Mouse (Mus musculus) neural tube, embryonic 14.5 days (tissue): ENCODE measurements around the gene Fam47e. TPM values are rescaled to one million over a fixed set of nuclear protein-coding genes. Genes with fewer than 3 reads are reported as not detected.

Experiments
- ATAC-seq: fragments of 200-750 bp; cut with Nextera tagmentation; 2 replicates; pipeline ENCODE4 v1.8.0; 2017; ENCODE audit warnings: low read depth, mild to moderate bottlenecking, moderate TSS enrichment, moderate library complexity
- H3K27ac ChIP-seq: fragments of 300-500 bp; sonication (generic); 2 replicates; pipeline ENCODE4 v1.5.1; 2014; ENCODE audit warnings: low read depth, mild to moderate bottlenecking, control low read depth, low read length, moderate library complexity, mixed read lengths
- H3K27me3 ChIP-seq: fragments of 300-500 bp; sonication (generic); 2 replicates; pipeline ENCODE4 v1.6.1; 2014; ENCODE audit warnings: low read length; ENCODE audit not compliant: control insufficient read depth, insufficient read depth
- H3K36me3 ChIP-seq: fragments of 300-500 bp; sonication (generic); 2 replicates; pipeline ENCODE4 v1.6.1; 2014; ENCODE audit warnings: low read length, mixed read lengths; ENCODE audit not compliant: control insufficient read depth, insufficient read depth
- H3K4me1 ChIP-seq: fragments of 300-500 bp; sonication (generic); 2 replicates; pipeline ENCODE4 v1.6.1; 2014; ENCODE audit warnings: low read length; ENCODE audit not compliant: control insufficient read depth, insufficient read depth
- H3K4me2 ChIP-seq: fragments of 300-500 bp; sonication (generic); 2 replicates; pipeline ENCODE4 v1.6.1; 2014; ENCODE audit warnings: mild to moderate bottlenecking, low read depth, low read length, control low read depth
- H3K4me3 ChIP-seq: fragments of 300-500 bp; sonication (generic); 2 replicates; pipeline ENCODE4 v1.5.1; 2014; ENCODE audit warnings: low read depth, low read length, control low read depth, mixed read lengths
- H3K9ac ChIP-seq: fragments of 300-500 bp; sonication (generic); replicated peaks from 2 replicates; pipeline ENCODE4 v1.6.1; 2014; ENCODE audit warnings: low read depth, mild to moderate bottlenecking, control low read depth, low read length, mixed read lengths
- H3K9me3 ChIP-seq: fragments of 300-500 bp; sonication (generic); 2 replicates; pipeline ENCODE4 v1.6.1; 2016; ENCODE audit warnings: low read length; ENCODE audit not compliant: control insufficient read depth
- WGBS: fragments of 180-500 bp; shearing (Covaris S2); extraction: QIAGEN DNeasy Blood & Tissue Kit; methylation state at CpG from one replicate; pipeline ENCODE4 v1.1.7; 2014; 5-methylcytosine and 5-hydroxymethylcytosine counted together
- polyA plus RNA-seq: library from polyadenylated mRNA; unstranded; fragments of >200 nt; fragmentation: Nextera tagmentation; extraction: Ambion mirVana; gene quantifications from 2 replicates; pipeline ENCODE4 v1.2.1, GENCODE M21; 2014

The Fam47e gene
- polyA plus RNA-seq, 1 experiment from 2014 or later = 2.1 TPM

- no peak for ATAC-seq
- no peaks in the 10 kb centered on the region for H3K9me3 ChIP-seq
- WGBS = 86% methylated on average over 5 of the region's 5 CpGs
- no peak overlapping the region for H3K4me3 ChIP-seq
- H3K27me3 ChIP-seq = no peaks in the 10 kb centered on the region
- H3K36me3 ChIP-seq = no peaks in the 10 kb centered on the region
- no peak overlapping the region for H3K9ac ChIP-seq
- no peaks in the 10 kb centered on the region for H3K4me1 ChIP-seq
- no peak overlapping the region for H3K4me2 ChIP-seq
- H3K27ac ChIP-seq = no peak overlapping the region
Observed at GRCm38 (mm10) chr5:92621883-92622282, 67.0 kb downstream of the Fam47e start.

GRCm38 (mm10) chr5:92627896-92628295 lies 73.0 kb downstream of the Fam47e start:
- H3K9me3 ChIP-seq = no peaks in the 10 kb centered on the region
- 84% methylated on average over 7 of the region's 7 CpGs for WGBS

GRCm38 (mm10) chr5:92633526-92633925 lies 78.7 kb downstream of the Fam47e start:
- Histone ChIP-seq H3K9ac (no peak overlapping the region), H3K4me3 (no peak overlapping the region), H3K4me2 (no peak overlapping the region), H3K27ac (no peak overlapping the region), H3K9me3 (no peaks in the 10 kb centered on the region), H3K4me1 (no peaks in the 10 kb centered on the region), H3K27me3 (no peaks in the 10 kb centered on the region), H3K36me3 (no peaks in the 10 kb centered on the region)
- WGBS = 68% methylated on average over 4 of the region's 4 CpGs
- ATAC-seq = no peak

More at GRCm38 (mm10) chr5:92627896-92628295, 73.0 kb downstream of the Fam47e start:
- Histone ChIP-seq H3K27ac (no peak overlapping the region), H3K9ac (no peak overlapping the region), H3K36me3 (no peaks in the 10 kb centered on the region), H3K4me1 (no peaks in the 10 kb centered on the region), H3K27me3 (no peaks in the 10 kb centered on the region), H3K4me2 (no peak overlapping the region), H3K4me3 (no peak overlapping the region)
- no peak for ATAC-seq

- H3K9me3 ChIP-seq = no peaks in the 10 kb centered on the region
- H3K9ac ChIP-seq = no peak overlapping the region
- no peaks in the 10 kb centered on the region for H3K36me3 ChIP-seq
- 75% methylated on average over 3 of the region's 3 CpGs for WGBS
- no peak for ATAC-seq
- no peak overlapping the region for H3K4me3 ChIP-seq
- no peaks in the 10 kb centered on the region for H3K27me3 ChIP-seq
- H3K4me1 ChIP-seq = no peaks in the 10 kb centered on the region
- H3K4me2 ChIP-seq = no peak overlapping the region
- H3K27ac ChIP-seq = no peak overlapping the region
Observed at GRCm38 (mm10) chr5:92634916-92635315, 80.0 kb downstream of the Fam47e start.

- Histone ChIP-seq H3K4me1 (no peaks in the 10 kb centered on the region), H3K27ac (no peak overlapping the region), H3K36me3 (no peaks in the 10 kb centered on the region), H3K9me3 (no peaks in the 10 kb centered on the region), H3K27me3 (no peaks in the 10 kb centered on the region), H3K9ac (no peak overlapping the region), H3K4me2 (no peak overlapping the region), H3K4me3 (no peak overlapping the region)
- no peak for ATAC-seq
- 89% methylated on average over 5 of the region's 5 CpGs for WGBS
Observed at GRCm38 (mm10) chr5:92635891-92636290, 81.0 kb downstream of the Fam47e start.

- Histone ChIP-seq H3K27ac (no peak overlapping the region), H3K27me3 (no peaks in the 10 kb centered on the region), H3K4me3 (no peak overlapping the region), H3K4me2 (no peak overlapping the region), H3K9ac (no peak overlapping the region), H3K4me1 (no peaks in the 10 kb centered on the region), H3K36me3 (no peaks in the 10 kb centered on the region), H3K9me3 (no peaks in the 10 kb centered on the region)
- WGBS = 82% methylated on average over 3 of the region's 3 CpGs
- no peak for ATAC-seq
Observed at GRCm38 (mm10) chr5:92640861-92641260, 86.0 kb downstream of the Fam47e start.

Other genes with a start within 250 kb of the Fam47e start
- 30.2 and 37.4 TPM in 2 replicates for gene Sdad1, start 244.6 kb upstream of the Fam47e start, polyA plus RNA-seq
- not detected in 2 replicates for gene Cxcl9, start 227.0 kb upstream of the Fam47e start, polyA plus RNA-seq
- 6.0 and 11.9 TPM in 2 replicates for gene Art3, start 223.2 kb upstream of the Fam47e start, polyA plus RNA-seq
- gene Cxcl10, start 206.2 kb upstream of the Fam47e start, polyA plus RNA-seq = not detected in 2 replicates
- gene Nup54, start 119.8 kb upstream of the Fam47e start, polyA plus RNA-seq = 52.7 and 53.7 TPM in 2 replicates
- gene Scarb2, start 48.2 kb upstream of the Fam47e start, polyA plus RNA-seq = 16.2 and 17.6 TPM in 2 replicates
- 10.9 and 13.4 TPM in 2 replicates for gene Stbd1, start 48.0 kb downstream of the Fam47e start, polyA plus RNA-seq
- 0.70 and 0.80 TPM in 2 replicates for gene Ccdc158, start 120.2 kb downstream of the Fam47e start, polyA plus RNA-seq
- 2.9 and 3.3 TPM in 2 replicates for gene Shroom3, start 128.4 kb downstream of the Fam47e start, polyA plus RNA-seq